Mouse (Mus musculus) liver, adult 2 months (tissue): Measurements from ENCODE around the gene Dnajc13.

ENCODE experiments used
- CTCF ChIP-seq: fragments of 200-500 bp; IDR thresholded peaks from 2 replicates; pipeline ENCODE4 v1.5.1; 2011; ENCODE audit warnings: low read depth, low read length, control low read depth
- POLR2A ChIP-seq: fragments of 200-500 bp; IDR thresholded peaks from 2 replicates; pipeline ENCODE4 v1.6.1; 2011; ENCODE audit warnings: low read length, control low read depth; ENCODE audit not compliant: insufficient read depth; ENCODE audit errors: extremely low read depth

DNA sequence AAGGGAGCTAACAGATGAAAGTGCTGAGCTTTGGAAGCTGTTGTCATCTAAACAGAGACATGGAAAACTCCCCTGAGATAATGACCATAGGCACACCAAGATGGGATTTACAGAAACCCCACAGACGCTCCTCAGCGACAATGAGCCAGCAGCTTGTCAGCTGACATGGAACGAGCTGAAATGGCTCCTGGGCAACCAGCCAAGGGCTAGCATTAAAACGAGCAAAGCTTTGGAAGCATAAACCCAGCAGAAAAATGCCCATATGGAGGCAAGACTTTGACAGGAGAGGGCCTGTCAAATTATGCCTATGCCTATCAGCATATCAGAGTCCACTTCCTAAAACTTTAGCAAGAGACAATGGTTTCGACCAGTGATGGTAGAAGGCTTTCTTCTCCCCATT lies 27.0 kb downstream of the Dnajc13 start:
- TF ChIP-seq POLR2A, result no peak
- no peak for TF ChIP-seq CTCF
